Mouse (Mus musculus) heart, postnatal 0 days (tissue): ENCODE data around the gene Traf6.

Experiments used
- CTCF ChIP-seq: IDR thresholded peaks from 2 replicates; pipeline ENCODE4 v1.5.1; 2016; ENCODE audit warnings: antibody characterized with exemption, control low read depth, low read depth
- EP300 ChIP-seq: IDR thresholded peaks from 2 replicates; pipeline ENCODE4 v1.6.1; 2016; ENCODE audit warnings: antibody characterized with exemption, low read depth

DNA sequence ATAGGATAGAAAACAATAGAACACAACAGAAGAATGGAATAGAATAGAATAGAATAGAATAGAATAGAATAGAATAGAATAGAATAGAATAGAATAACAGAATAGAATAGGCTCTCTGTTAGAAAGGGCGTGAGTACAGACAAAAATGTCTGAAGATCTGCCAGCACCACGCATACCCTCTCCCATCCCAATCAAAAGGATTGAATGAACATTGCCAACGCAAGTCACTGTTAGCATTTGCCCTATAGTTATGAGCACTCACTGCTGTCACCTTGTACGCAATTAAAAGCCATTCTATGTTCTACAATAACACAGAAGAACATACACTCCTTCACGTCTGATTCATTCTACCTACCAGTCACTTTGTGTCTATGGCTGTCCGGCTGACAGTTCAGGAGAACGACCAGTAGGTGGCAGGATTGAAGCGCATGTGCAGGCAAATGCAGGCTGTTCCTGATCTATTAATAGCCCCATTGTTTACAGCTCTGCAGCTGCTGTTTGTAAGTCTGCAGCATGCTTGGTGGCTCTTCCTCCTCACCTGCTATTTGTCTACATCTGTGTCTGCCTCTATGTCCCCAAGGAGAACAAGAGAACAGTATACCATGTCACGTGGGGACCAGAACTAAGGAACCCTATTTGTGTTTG lies 13.0 kb upstream of the Traf6 start:
- TF ChIP-seq CTCF = peak; percentile 98
- TF ChIP-seq EP300 = no peak
